Mouse (Mus musculus): ENCODE data around the gene Il25. TPM values are rescaled to one million over a fixed set of nuclear protein-coding genes. Genes with fewer than 3 reads are reported as not detected.

The Il25 gene
- polyA plus RNA-seq, 1 experiment from 2014 or later: not detected

DNA sequence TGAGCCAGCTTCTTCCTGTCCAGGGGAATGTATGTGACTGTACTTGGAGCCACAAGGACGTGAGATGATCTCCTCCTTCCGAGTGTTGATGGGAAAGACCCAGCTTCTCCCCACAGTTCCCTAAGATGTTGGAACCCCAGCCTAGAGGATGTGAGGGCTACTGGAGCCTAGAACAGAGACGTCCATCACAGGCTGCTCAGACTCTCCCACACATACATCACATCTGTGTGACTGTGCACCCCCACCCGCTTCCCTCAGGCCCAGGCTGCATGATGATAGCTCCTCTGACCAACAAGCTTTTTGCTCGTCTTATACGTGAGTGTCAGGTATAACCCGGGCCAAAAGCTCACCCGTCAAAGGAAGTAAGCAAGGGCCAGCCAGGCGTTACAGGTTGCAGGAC, 16.3 kb downstream of the Il25 start:
- no peak for ATAC-seq
- Histone ChIP-seq H3K36me3 (ENCODE audit: control insufficient read depth, insufficient read depth) (no peaks in the 10 kb centered on the region), H3K9ac (ENCODE audit: low read depth, low read length) (no peak overlapping the region), H3K9me3 (ENCODE audit: control insufficient read depth) (no peaks in the 10 kb centered on the region), H3K4me2 (replicated peaks; ENCODE audit: low read depth) (no peak overlapping the region), H3K27ac (ENCODE audit: low read depth, low read length) (no peak overlapping the region), H3K27me3 (replicated peaks; ENCODE audit: control insufficient read depth, insufficient read depth, low read length) (no peaks in the 10 kb centered on the region), H3K4me1 (replicated peaks; ENCODE audit: control insufficient read depth, insufficient read depth, low read length) (no peaks in the 10 kb centered on the region), H3K4me3 (ENCODE audit: low read depth, low read length) (no peak overlapping the region)
- TF ChIP-seq CTCF (IDR thresholded peaks at IDR 0.05; ENCODE audit: low read depth): no peak
- WGBS: 82% methylated on average over 9 of the region's 9 CpGs

GRCm38 (mm10) chr14:54950493-54950892, 18.0 kb downstream of the Il25 start:
- Histone ChIP-seq H3K4me3 (ENCODE audit: low read depth, low read length) (no peak overlapping the region), H3K4me2 (replicated peaks; ENCODE audit: low read depth) (no peak overlapping the region), H3K36me3 (ENCODE audit: control insufficient read depth, insufficient read depth) (no peaks in the 10 kb centered on the region), H3K4me1 (replicated peaks; ENCODE audit: control insufficient read depth, insufficient read depth, low read length) (no peaks in the 10 kb centered on the region), H3K9ac (ENCODE audit: low read depth, low read length) (no peak overlapping the region), H3K9me3 (ENCODE audit: control insufficient read depth) (no peaks in the 10 kb centered on the region), H3K27ac (ENCODE audit: low read depth, low read length) (no peak overlapping the region), H3K27me3 (replicated peaks; ENCODE audit: control insufficient read depth, insufficient read depth, low read length) (no peaks in the 10 kb centered on the region)
- 53% methylated on average over 12 of the region's 12 CpGs for WGBS
- ATAC-seq: no peak
- no peak for TF ChIP-seq CTCF (IDR thresholded peaks at IDR 0.05; ENCODE audit: low read depth)

DNA sequence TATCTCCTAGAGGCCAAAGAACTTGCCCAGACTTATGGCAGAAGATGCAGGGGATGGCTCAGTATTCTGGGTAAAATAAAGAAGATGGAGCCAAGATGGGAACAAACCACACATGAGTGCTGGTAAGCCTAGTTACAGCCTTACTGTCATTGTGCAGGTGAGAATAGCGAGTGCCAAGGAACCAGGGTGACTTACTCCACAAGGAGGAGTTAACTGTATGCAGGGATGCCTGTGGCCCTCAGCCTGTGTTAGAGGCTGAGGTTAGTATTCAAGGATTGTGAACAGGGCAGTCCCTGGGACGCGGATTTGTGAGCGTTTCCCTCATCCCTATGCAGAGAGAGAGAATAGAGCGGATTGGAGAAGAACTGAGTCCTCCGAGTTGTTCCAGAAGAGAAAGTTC, 19.1 kb downstream of the Il25 start:
- Histone ChIP-seq H3K4me2 (replicated peaks; ENCODE audit: low read depth) (no peak overlapping the region), H3K27me3 (replicated peaks; ENCODE audit: control insufficient read depth, insufficient read depth, low read length) (no peaks in the 10 kb centered on the region), H3K9me3 (ENCODE audit: control insufficient read depth) (no peaks in the 10 kb centered on the region), H3K4me3 (ENCODE audit: low read depth, low read length) (no peak overlapping the region), H3K36me3 (ENCODE audit: control insufficient read depth, insufficient read depth) (no peaks in the 10 kb centered on the region), H3K4me1 (replicated peaks; ENCODE audit: control insufficient read depth, insufficient read depth, low read length) (no peaks in the 10 kb centered on the region), H3K9ac (ENCODE audit: low read depth, low read length) (no peak overlapping the region), H3K27ac (ENCODE audit: low read depth, low read length) (no peak overlapping the region)
- 85% methylated on average over 6 of the region's 6 CpGs for WGBS
- TF ChIP-seq CTCF (IDR thresholded peaks at IDR 0.05; ENCODE audit: low read depth): no peak
- ATAC-seq: no peak

DNA sequence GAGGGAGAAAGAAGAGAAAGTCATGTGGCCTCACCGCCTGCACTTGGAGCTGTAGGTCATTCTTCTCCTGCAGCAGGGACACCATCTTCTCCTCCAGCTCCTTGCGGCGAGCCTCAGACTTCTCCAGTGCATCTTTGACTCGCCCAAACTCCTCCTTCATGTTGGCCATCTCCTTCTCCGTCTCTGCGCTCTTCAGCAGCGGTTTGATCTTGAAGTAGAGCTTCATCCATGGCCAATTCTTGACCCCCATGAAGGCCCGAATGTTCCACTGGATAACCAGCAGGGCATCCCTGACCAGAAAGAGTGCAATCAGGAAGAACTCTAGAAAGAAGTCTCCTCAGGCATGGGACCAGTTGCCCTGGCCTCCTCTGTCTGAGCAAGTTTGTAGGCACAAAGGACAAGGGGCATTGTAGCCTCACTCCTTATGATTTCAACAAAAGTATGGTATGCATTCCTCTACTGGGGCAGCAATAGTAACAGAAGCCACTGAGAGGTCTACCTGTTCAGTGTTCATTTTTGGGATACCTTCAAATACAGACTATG, 21.2 kb downstream of the Il25 start:
- Histone ChIP-seq H3K4me2 (replicated peaks; ENCODE audit: low read depth) (no peak overlapping the region), H3K27me3 (replicated peaks; ENCODE audit: control insufficient read depth, insufficient read depth, low read length) (no peaks in the 10 kb centered on the region), H3K4me1 (replicated peaks; ENCODE audit: control insufficient read depth, insufficient read depth, low read length) (no peaks in the 10 kb centered on the region), H3K9ac (ENCODE audit: low read depth, low read length) (no peak overlapping the region), H3K9me3 (ENCODE audit: control insufficient read depth) (no peaks in the 10 kb centered on the region), H3K36me3 (ENCODE audit: control insufficient read depth, insufficient read depth) (no peaks in the 10 kb centered on the region), H3K27ac (ENCODE audit: low read depth, low read length) (no peak overlapping the region), H3K4me3 (ENCODE audit: low read depth, low read length) (no peak overlapping the region)
- no peak for TF ChIP-seq CTCF (IDR thresholded peaks at IDR 0.05; ENCODE audit: low read depth)
- no peak for ATAC-seq
- 88% methylated on average over 8 of the region's 8 CpGs for WGBS

- H3K4me1 ChIP-seq (replicated peaks; ENCODE audit: control insufficient read depth, insufficient read depth, low read length): no peaks in the 10 kb centered on the region
- H3K4me3 ChIP-seq (ENCODE audit: low read depth, low read length): no peak overlapping the region
- H3K27me3 ChIP-seq (replicated peaks; ENCODE audit: control insufficient read depth, insufficient read depth, low read length): no peaks in the 10 kb centered on the region
- H3K27ac ChIP-seq (ENCODE audit: low read depth, low read length): no peak overlapping the region
- H3K9ac ChIP-seq (ENCODE audit: low read depth, low read length): no peak overlapping the region
- no peak for TF ChIP-seq CTCF (IDR thresholded peaks at IDR 0.05; ENCODE audit: low read depth)
- no peak overlapping the region for H3K4me2 ChIP-seq (replicated peaks; ENCODE audit: low read depth)
- no peak for ATAC-seq
- H3K36me3 ChIP-seq (ENCODE audit: control insufficient read depth, insufficient read depth): no peaks in the 10 kb centered on the region
- no peaks in the 10 kb centered on the region for H3K9me3 ChIP-seq (ENCODE audit: control insufficient read depth)
- WGBS: 78% methylated on average over 3 of the region's 3 CpGs
Observed at GRCm38 (mm10) chr14:54954474-54954873, 22.0 kb downstream of the Il25 start.

DNA sequence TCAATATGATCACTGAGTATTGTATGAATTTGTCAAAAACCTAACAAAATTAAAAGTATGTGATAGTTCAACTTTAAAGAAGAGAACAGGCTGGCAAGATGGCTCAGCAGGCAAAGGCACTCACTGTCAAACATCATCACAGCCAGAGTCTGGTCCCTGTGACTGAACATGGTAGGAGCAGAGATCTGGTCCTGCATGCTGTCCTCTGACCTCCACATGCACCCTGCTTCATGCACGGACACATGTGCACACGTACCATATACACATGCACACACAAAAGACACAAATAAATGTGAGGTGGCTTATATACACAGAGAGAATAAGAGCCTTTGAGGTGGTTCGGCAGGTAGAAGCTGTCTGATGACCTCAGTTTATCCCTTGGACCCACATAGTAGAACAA, 23.0 kb downstream of the Il25 start:
- Histone ChIP-seq H3K27me3 (replicated peaks; ENCODE audit: control insufficient read depth, insufficient read depth, low read length) (no peaks in the 10 kb centered on the region), H3K36me3 (ENCODE audit: control insufficient read depth, insufficient read depth) (no peaks in the 10 kb centered on the region), H3K4me2 (replicated peaks; ENCODE audit: low read depth) (no peak overlapping the region), H3K4me1 (replicated peaks; ENCODE audit: control insufficient read depth, insufficient read depth, low read length) (no peaks in the 10 kb centered on the region), H3K9me3 (ENCODE audit: control insufficient read depth) (no peaks in the 10 kb centered on the region), H3K9ac (ENCODE audit: low read depth, low read length) (no peak overlapping the region), H3K27ac (ENCODE audit: low read depth, low read length) (no peak overlapping the region), H3K4me3 (ENCODE audit: low read depth, low read length) (no peak overlapping the region)
- 86% methylated on average over 3 of the region's 3 CpGs for WGBS
- no peak for ATAC-seq
- no peak for TF ChIP-seq CTCF (IDR thresholded peaks at IDR 0.05; ENCODE audit: low read depth)

DNA sequence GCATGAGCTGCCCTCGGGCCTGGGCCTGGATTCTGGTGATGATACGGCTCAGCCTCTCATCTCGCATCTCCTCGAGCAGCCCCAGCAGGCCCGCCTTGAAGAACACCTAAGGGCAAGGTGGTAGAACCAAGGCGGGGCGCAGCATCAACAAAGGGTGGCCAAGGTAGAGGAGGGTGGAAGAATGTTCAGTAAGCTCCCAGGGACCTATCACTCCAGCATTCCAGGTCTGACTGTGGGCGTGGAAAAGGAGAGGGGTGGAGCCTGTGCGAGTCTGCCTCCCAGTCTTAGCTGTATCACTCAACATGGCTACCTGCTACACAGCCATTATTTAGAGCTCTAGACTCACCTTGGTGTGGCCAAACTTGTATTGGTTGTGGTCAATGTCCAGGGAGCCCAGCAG, 24.0 kb downstream of the Il25 start:
- H3K36me3 ChIP-seq (ENCODE audit: control insufficient read depth, insufficient read depth): no peaks in the 10 kb centered on the region
- H3K27me3 ChIP-seq (replicated peaks; ENCODE audit: control insufficient read depth, insufficient read depth, low read length): no peaks in the 10 kb centered on the region
- WGBS: 77% methylated on average over 9 of the region's 9 CpGs
- no peak overlapping the region for H3K4me2 ChIP-seq (replicated peaks; ENCODE audit: low read depth)
- no peak overlapping the region for H3K27ac ChIP-seq (ENCODE audit: low read depth, low read length)
- TF ChIP-seq CTCF (IDR thresholded peaks at IDR 0.05; ENCODE audit: low read depth): no peak
- H3K9ac ChIP-seq (ENCODE audit: low read depth, low read length): no peak overlapping the region
- no peak for ATAC-seq
- no peak overlapping the region for H3K4me3 ChIP-seq (ENCODE audit: low read depth, low read length)
- no peaks in the 10 kb centered on the region for H3K9me3 ChIP-seq (ENCODE audit: control insufficient read depth)
- H3K4me1 ChIP-seq (replicated peaks; ENCODE audit: control insufficient read depth, insufficient read depth, low read length): no peaks in the 10 kb centered on the region
